Mouse (Mus musculus): ENCODE measurements at regions not wholly inside any gene's neighbourhood (a gene's known extent, or its start where the extent isn't known, plus 50 kb on each side); places are given as distances from the start of the nearest gene placed in this dataset.

- 79% methylated on average over 8 of the region's 8 CpGs for WGBS
- ATAC-seq (ENCODE audit: low FRiP score) (no peak), DNase-seq (ENCODE audit: low spot score) (no peak)
- Histone ChIP-seq H3K4me2 (ENCODE audit: low read depth, low read length, poor library complexity, severe bottlenecking) (no peak overlapping the region), H3K4me3 (ENCODE audit: low read depth, low read length) (no peak overlapping the region), H3K4me1 (ENCODE audit: insufficient read depth, low read length) (no peaks in the 10 kb centered on the region), H3K9ac (replicated peaks; ENCODE audit: low read length, poor library complexity, severe bottlenecking) (no peak overlapping the region), H3K27me3 (ENCODE audit: insufficient read depth, low read length) (no peaks in the 10 kb centered on the region), H3K36me3 (ENCODE audit: insufficient read depth, low read length) (no peaks in the 10 kb centered on the region), H3K27ac (ENCODE audit: low read depth, low read length) (no peak overlapping the region), H3K9me3 (ENCODE audit: low read length) (no peaks in the 10 kb centered on the region)
- TF ChIP-seq CTCF (IDR thresholded peaks at IDR 0.05): no peak
Observed at GRCm38 (mm10) chr16:86816763-86817593, 537.0 kb upstream of the N6amt1 start.

- 81% methylated on average over 2 of the region's 2 CpGs for WGBS
- no peak for TF ChIP-seq CTCF (IDR thresholded peaks at IDR 0.05)
Observed at GRCm38 (mm10) chr16:86816006-86816405, 538.0 kb upstream of the N6amt1 start.

GRCm38 (mm10) chr16:86812692-86813091, 541.3 kb upstream of the N6amt1 start:
- no peaks in the 10 kb centered on the region for H3K4me1 ChIP-seq (ENCODE audit: insufficient read depth, low read length)
- H3K4me3 ChIP-seq (ENCODE audit: low read depth, low read length): no peak overlapping the region
- no peak overlapping the region for H3K4me2 ChIP-seq (ENCODE audit: low read depth, low read length, poor library complexity, severe bottlenecking)
- H3K9me3 ChIP-seq (ENCODE audit: low read length): no peaks in the 10 kb centered on the region
- no peaks in the 10 kb centered on the region for H3K36me3 ChIP-seq (ENCODE audit: insufficient read depth, low read length)
- ATAC-seq (ENCODE audit: low FRiP score) (no peak), DNase-seq (ENCODE audit: low spot score) (no peak)
- no peak for TF ChIP-seq CTCF (IDR thresholded peaks at IDR 0.05)
- H3K27me3 ChIP-seq (ENCODE audit: insufficient read depth, low read length): no peaks in the 10 kb centered on the region
- H3K27ac ChIP-seq (ENCODE audit: low read depth, low read length): no peak overlapping the region
- 90% methylated on average over 5 of the region's 5 CpGs for WGBS
- H3K9ac ChIP-seq (replicated peaks; ENCODE audit: low read length, poor library complexity, severe bottlenecking): no peak overlapping the region

More at GRCm38 (mm10) chr16:86816006-86816405, 538.0 kb upstream of the N6amt1 start:
- Histone ChIP-seq H3K9ac (replicated peaks; ENCODE audit: low read length, poor library complexity, severe bottlenecking) (no peak overlapping the region), H3K4me1 (ENCODE audit: insufficient read depth, low read length) (no peaks in the 10 kb centered on the region), H3K36me3 (ENCODE audit: insufficient read depth, low read length) (no peaks in the 10 kb centered on the region), H3K27ac (ENCODE audit: low read depth, low read length) (no peak overlapping the region), H3K27me3 (ENCODE audit: insufficient read depth, low read length) (no peaks in the 10 kb centered on the region), H3K4me3 (ENCODE audit: low read depth, low read length) (no peak overlapping the region), H3K4me2 (ENCODE audit: low read depth, low read length, poor library complexity, severe bottlenecking) (no peak overlapping the region), H3K9me3 (ENCODE audit: low read length) (no peaks in the 10 kb centered on the region)
- no peak for ATAC-seq (ENCODE audit: low FRiP score)
- DNase-seq (ENCODE audit: low spot score): no peak

GRCm38 (mm10) chr16:86808644-86809324, 545.2 kb upstream of the N6amt1 start:
- Histone ChIP-seq H3K4me3 (ENCODE audit: low read depth, low read length) (no peak overlapping the region), H3K27me3 (ENCODE audit: insufficient read depth, low read length) (no peaks in the 10 kb centered on the region), H3K9ac (replicated peaks; ENCODE audit: low read length, poor library complexity, severe bottlenecking) (no peak overlapping the region), H3K9me3 (ENCODE audit: low read length) (no peaks in the 10 kb centered on the region), H3K27ac (ENCODE audit: low read depth, low read length) (no peak overlapping the region), H3K4me1 (ENCODE audit: insufficient read depth, low read length) (no peaks in the 10 kb centered on the region), H3K4me2 (ENCODE audit: low read depth, low read length, poor library complexity, severe bottlenecking) (no peak overlapping the region), H3K36me3 (ENCODE audit: insufficient read depth, low read length) (no peaks in the 10 kb centered on the region)
- 71% methylated on average over 5 of the region's 5 CpGs for WGBS
- TF ChIP-seq CTCF (IDR thresholded peaks at IDR 0.05): no peak
- ATAC-seq (ENCODE audit: low FRiP score): no peak
- DNase-seq (ENCODE audit: low spot score): no peak

- no peaks in the 10 kb centered on the region for H3K4me1 ChIP-seq (ENCODE audit: insufficient read depth, low read length)
- ATAC-seq (ENCODE audit: low FRiP score) (no peak), DNase-seq (ENCODE audit: low spot score) (no peak)
- no peaks in the 10 kb centered on the region for H3K9me3 ChIP-seq (ENCODE audit: low read length)
- no peak overlapping the region for H3K9ac ChIP-seq (replicated peaks; ENCODE audit: low read length, poor library complexity, severe bottlenecking)
- WGBS: 87% methylated on average over 2 of the region's 2 CpGs
- no peaks in the 10 kb centered on the region for H3K36me3 ChIP-seq (ENCODE audit: insufficient read depth, low read length)
- H3K27me3 ChIP-seq (ENCODE audit: insufficient read depth, low read length): no peaks in the 10 kb centered on the region
- H3K4me2 ChIP-seq (ENCODE audit: low read depth, low read length, poor library complexity, severe bottlenecking): no peak overlapping the region
- no peak overlapping the region for H3K4me3 ChIP-seq (ENCODE audit: low read depth, low read length)
- TF ChIP-seq CTCF (IDR thresholded peaks at IDR 0.05): no peak
- H3K27ac ChIP-seq (ENCODE audit: low read depth, low read length): no peak overlapping the region
Observed at GRCm38 (mm10) chr16:86806374-86806773, 547.6 kb upstream of the N6amt1 start.

- Histone ChIP-seq H3K4me3 (ENCODE audit: low read depth, low read length) (no peak overlapping the region), H3K9ac (replicated peaks; ENCODE audit: low read length, poor library complexity, severe bottlenecking) (no peak overlapping the region), H3K4me1 (ENCODE audit: insufficient read depth, low read length) (no peaks in the 10 kb centered on the region), H3K4me2 (ENCODE audit: low read depth, low read length, poor library complexity, severe bottlenecking) (no peak overlapping the region), H3K36me3 (ENCODE audit: insufficient read depth, low read length) (no peaks in the 10 kb centered on the region), H3K9me3 (ENCODE audit: low read length) (no peaks in the 10 kb centered on the region), H3K27me3 (ENCODE audit: insufficient read depth, low read length) (no peaks in the 10 kb centered on the region), H3K27ac (ENCODE audit: low read depth, low read length) (no peak overlapping the region)
- DNase-seq (ENCODE audit: low spot score): no peak
- TF ChIP-seq CTCF (IDR thresholded peaks at IDR 0.05): no peak
- WGBS: 78% methylated on average over 2 of the region's 2 CpGs
- no peak for ATAC-seq (ENCODE audit: low FRiP score)
Observed at GRCm38 (mm10) chr16:86776086-86776485, 577.9 kb upstream of the N6amt1 start.

All from midbrain, postnatal 0 days (tissue).